Mouse (Mus musculus): ENCODE measurements around the gene Dnhd1. TPM values are rescaled to one million over a fixed set of nuclear protein-coding genes. Genes with fewer than 3 reads are reported as not detected.

Dnhd1 gene
- 0.89 TPM for polyA plus RNA-seq (2014; fragmentation: Illumina TruSeq; extraction: RNeasy Lipid Tissue Mini Kit (QIAGEN cat#74804); ENCODE audit: insufficient read depth, low read depth, low replicate concordance)

DNA sequence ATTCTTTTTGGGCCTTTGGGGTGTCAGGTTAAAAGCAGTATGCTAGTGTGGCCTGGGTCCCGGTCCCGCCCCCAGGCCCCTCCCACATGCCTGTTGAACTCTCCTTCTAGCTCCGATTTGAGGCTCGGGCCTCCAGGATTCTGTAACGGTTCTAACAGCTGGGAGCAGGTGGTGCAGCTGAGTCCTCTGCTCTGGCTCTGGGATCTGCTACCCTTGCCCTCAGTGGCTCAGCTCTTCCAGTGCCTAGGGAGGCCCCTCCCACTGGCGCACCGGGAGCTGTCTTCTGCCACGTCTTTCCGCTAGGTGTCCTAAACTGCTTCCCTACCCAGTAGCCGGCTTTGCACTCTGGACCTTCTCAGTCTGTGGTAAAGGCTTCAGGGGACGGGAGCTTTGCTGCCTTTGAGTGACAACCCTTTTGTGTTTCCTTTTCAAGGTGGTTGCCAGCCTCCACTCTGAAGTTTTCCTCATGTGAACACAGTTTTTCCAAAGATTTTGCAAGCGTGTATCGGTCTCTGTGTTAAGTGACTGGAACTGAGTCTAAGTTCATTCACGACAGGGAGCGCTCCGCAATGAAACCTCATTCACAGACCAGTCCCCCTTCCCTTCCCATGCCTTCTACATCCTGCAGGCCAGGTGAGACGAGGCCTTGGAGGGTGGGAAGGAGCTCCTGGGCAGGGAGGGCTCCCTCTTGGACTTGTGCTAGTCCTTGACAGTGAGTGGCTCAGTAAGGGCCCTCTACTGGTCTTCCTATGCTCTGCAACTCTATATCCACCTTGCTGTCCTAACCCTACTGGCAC lies at the start of gene Dnhd1:
Gene Dnhd1, plus strand, starts transcription at position 189 of the 797 bp plus-strand sequence.

GRCm38 (mm10) chr7:105633127-105633800 lies 17.4 kb upstream of the Dnhd1 start, which contains the start of gene Trim3:
Gene Trim3, minus strand, starts transcription at chr7:105633571.

DNA sequence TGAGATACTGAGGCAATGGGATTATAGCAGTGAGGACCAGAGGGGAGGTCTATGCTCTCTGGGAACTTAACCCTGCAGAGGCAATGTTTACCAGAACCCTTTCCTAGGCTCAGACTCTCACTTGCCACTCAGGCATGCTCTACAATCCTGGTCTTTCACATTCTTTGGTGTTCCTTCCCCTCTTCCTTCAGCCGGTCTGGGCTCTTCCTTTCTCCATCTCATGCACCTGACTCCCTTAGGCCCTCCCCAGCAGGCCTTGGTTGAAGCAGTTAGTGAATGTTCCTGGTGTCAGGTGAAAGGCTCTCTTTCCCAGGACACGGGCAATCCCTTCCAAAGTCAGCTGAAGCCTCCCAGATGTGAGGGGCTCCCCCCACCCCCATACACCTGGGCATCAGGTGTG lies 10.9 kb upstream of the Dnhd1 start, which contains the start of gene Timm10b:
Gene Timm10b, plus strand, starts transcription at position 301 of the 400 bp plus-strand sequence.

DNA sequence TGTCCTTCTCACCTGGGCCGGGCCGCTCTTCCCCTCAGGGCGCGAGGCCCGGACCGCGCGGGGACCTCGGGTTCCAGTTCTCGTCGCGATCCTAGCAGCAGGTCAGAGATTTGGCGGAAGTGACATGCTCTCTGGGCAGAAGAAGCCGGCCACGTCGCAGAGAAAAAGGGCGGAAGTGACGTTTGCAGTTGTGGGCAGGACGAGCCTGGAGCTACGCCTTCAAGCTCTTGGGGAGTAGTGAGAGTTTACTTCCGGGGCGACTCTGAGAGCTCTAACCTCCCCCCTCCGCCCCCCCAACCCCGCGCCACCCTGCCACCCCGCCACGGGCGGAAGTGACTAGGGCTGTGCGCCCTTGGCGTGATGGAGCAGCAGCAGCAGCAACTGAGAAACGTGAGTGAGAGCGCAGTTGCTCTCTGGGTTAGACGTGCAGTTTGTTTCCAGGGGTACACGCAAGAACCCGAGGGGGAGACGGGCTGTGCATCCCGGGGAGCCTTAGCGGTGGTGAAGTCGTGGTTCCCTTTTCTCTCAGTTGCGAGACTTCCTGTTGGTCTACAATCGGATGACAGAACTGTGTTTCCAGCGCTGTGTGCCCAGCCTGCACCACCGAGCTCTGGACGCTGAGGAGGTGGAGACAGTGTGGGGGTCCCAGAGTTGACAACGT lies 10.3 kb upstream of the Dnhd1 start, which contains the start of the genes Arfip2 and Gm45799:
Gene Arfip2, minus strand, starts transcription at position 184 of the 661 bp plus-strand sequence.
Gene Gm45799, plus strand, starts transcription at position 320 of the 661 bp plus-strand sequence.

GRCm38 (mm10) chr7:105736264-105736901 lies 85.8 kb downstream of the Dnhd1 start, which contains the start of gene Ilk:
Gene Ilk, plus strand, starts transcription at chr7:105736592.

GRCm38 (mm10) chr7:105736911-105737521 lies 86.4 kb downstream of the Dnhd1 start, which contains the start of gene Rrp8:
Gene Rrp8, minus strand, starts transcription at chr7:105737385.

GRCm38 (mm10) chr7:105743926-105744590 lies 93.4 kb downstream of the Dnhd1 start, which contains the start of gene Taf10:
Gene Taf10, minus strand, starts transcription at chr7:105744361.

GRCm38 (mm10) chr7:105751491-105752433 lies 101.1 kb downstream of the Dnhd1 start, which contains the start of gene Tpp1:
Gene Tpp1, minus strand, starts transcription at chr7:105752235.

Other genes with a start within 250 kb of the Dnhd1 start
- not detected for gene Cnga4, start 246.3 kb upstream of the Dnhd1 start, polyA plus RNA-seq (2014; fragmentation: Illumina TruSeq; extraction: RNeasy Lipid Tissue Mini Kit (QIAGEN cat#74804); ENCODE audit: insufficient read depth, low read depth, low replicate concordance)
- gene Cckbr, start 225.1 kb upstream of the Dnhd1 start, polyA plus RNA-seq (2014; fragmentation: Illumina TruSeq; extraction: RNeasy Lipid Tissue Mini Kit (QIAGEN cat#74804); ENCODE audit: insufficient read depth, low read depth, low replicate concordance): not detected
- 51.0 TPM for gene Cavin3, start 168.5 kb upstream of the Dnhd1 start, polyA plus RNA-seq (2014; fragmentation: Illumina TruSeq; extraction: RNeasy Lipid Tissue Mini Kit (QIAGEN cat#74804); ENCODE audit: insufficient read depth, low read depth, low replicate concordance)
- 50.9 TPM for gene Smpd1, start 96.5 kb upstream of the Dnhd1 start, polyA plus RNA-seq (2014; fragmentation: Illumina TruSeq; extraction: RNeasy Lipid Tissue Mini Kit (QIAGEN cat#74804); ENCODE audit: insufficient read depth, low read depth, low replicate concordance)
- gene Apbb1, start 69.2 kb upstream of the Dnhd1 start, polyA plus RNA-seq (2014; fragmentation: Illumina TruSeq; extraction: RNeasy Lipid Tissue Mini Kit (QIAGEN cat#74804); ENCODE audit: insufficient read depth, low read depth, low replicate concordance): 47.5 TPM
- 1.7 TPM for gene Hpx, start 50.7 kb upstream of the Dnhd1 start, polyA plus RNA-seq (2014; fragmentation: Illumina TruSeq; extraction: RNeasy Lipid Tissue Mini Kit (QIAGEN cat#74804); ENCODE audit: insufficient read depth, low read depth, low replicate concordance)
- 57.8 TPM for gene Trim3, start 17.3 kb upstream of the Dnhd1 start, polyA plus RNA-seq (2014; fragmentation: Illumina TruSeq; extraction: RNeasy Lipid Tissue Mini Kit (QIAGEN cat#74804); ENCODE audit: insufficient read depth, low read depth, low replicate concordance)
- gene Timm10b, start 10.8 kb upstream of the Dnhd1 start, polyA plus RNA-seq (2014; fragmentation: Illumina TruSeq; extraction: RNeasy Lipid Tissue Mini Kit (QIAGEN cat#74804); ENCODE audit: insufficient read depth, low read depth, low replicate concordance): 129 TPM
- gene Arfip2, start 10.4 kb upstream of the Dnhd1 start, polyA plus RNA-seq (2014; fragmentation: Illumina TruSeq; extraction: RNeasy Lipid Tissue Mini Kit (QIAGEN cat#74804); ENCODE audit: insufficient read depth, low read depth, low replicate concordance): 29.0 TPM
- 16.7 TPM for gene Gm45799, start 10.3 kb upstream of the Dnhd1 start, polyA plus RNA-seq (2014; fragmentation: Illumina TruSeq; extraction: RNeasy Lipid Tissue Mini Kit (QIAGEN cat#74804); ENCODE audit: insufficient read depth, low read depth, low replicate concordance)
- gene Ilk, start 85.8 kb downstream of the Dnhd1 start, polyA plus RNA-seq (2014; fragmentation: Illumina TruSeq; extraction: RNeasy Lipid Tissue Mini Kit (QIAGEN cat#74804); ENCODE audit: insufficient read depth, low read depth, low replicate concordance): 157 TPM
- gene Rrp8, start 86.6 kb downstream of the Dnhd1 start, polyA plus RNA-seq (2014; fragmentation: Illumina TruSeq; extraction: RNeasy Lipid Tissue Mini Kit (QIAGEN cat#74804); ENCODE audit: insufficient read depth, low read depth, low replicate concordance): 10.1 TPM
- 159 TPM for gene Taf10, start 93.5 kb downstream of the Dnhd1 start, polyA plus RNA-seq (2014; fragmentation: Illumina TruSeq; extraction: RNeasy Lipid Tissue Mini Kit (QIAGEN cat#74804); ENCODE audit: insufficient read depth, low read depth, low replicate concordance)
- 42.1 TPM for gene Tpp1, start 101.4 kb downstream of the Dnhd1 start, polyA plus RNA-seq (2014; fragmentation: Illumina TruSeq; extraction: RNeasy Lipid Tissue Mini Kit (QIAGEN cat#74804); ENCODE audit: insufficient read depth, low read depth, low replicate concordance)
- gene Dchs1, start 136.8 kb downstream of the Dnhd1 start, polyA plus RNA-seq (2014; fragmentation: Illumina TruSeq; extraction: RNeasy Lipid Tissue Mini Kit (QIAGEN cat#74804); ENCODE audit: insufficient read depth, low read depth, low replicate concordance): 1.6 TPM
- 137 TPM for gene Mrpl17, start 160.3 kb downstream of the Dnhd1 start, polyA plus RNA-seq (2014; fragmentation: Illumina TruSeq; extraction: RNeasy Lipid Tissue Mini Kit (QIAGEN cat#74804); ENCODE audit: insufficient read depth, low read depth, low replicate concordance)

Measured in lung, adult 10 weeks (tissue).